Mouse (Mus musculus): ENCODE data around the gene Cdc14a.

Gene Cdc14a

GRCm38 (mm10) chr3:116277146-116277545 is 146.7 kb downstream of the Cdc14a start:
- DNase-seq (ENCODE audit: low read depth, low spot score), result no peak

GRCm38 (mm10) chr3:116271679-116272078 is 152.2 kb downstream of the Cdc14a start:
- no peak for DNase-seq (ENCODE audit: low read depth, low spot score)

- no peak for DNase-seq (ENCODE audit: low read depth, low spot score)
Measured at GRCm38 (mm10) chr3:116267036-116267654, 156.7 kb downstream of the Cdc14a start.

GRCm38 (mm10) chr3:116266360-116266759 is 157.5 kb downstream of the Cdc14a start:
- DNase-seq (ENCODE audit: low read depth, low spot score), result no peak

GRCm38 (mm10) chr3:116263977-116264376 is 159.9 kb downstream of the Cdc14a start:
- no peak for DNase-seq (ENCODE audit: low read depth, low spot score)

GRCm38 (mm10) chr3:116263061-116263460 is 160.8 kb downstream of the Cdc14a start:
- no peak for DNase-seq (ENCODE audit: low read depth, low spot score)

GRCm38 (mm10) chr3:116256104-116256503 is 167.7 kb downstream of the Cdc14a start:
- no peak for DNase-seq (ENCODE audit: low read depth, low spot score)

- no peak for DNase-seq (ENCODE audit: low read depth, low spot score)
Measured at GRCm38 (mm10) chr3:116253077-116253531, 170.7 kb downstream of the Cdc14a start, which contains the start of gene Gpr88. TSS of gene Gpr88 (minus strand) at chr3:116253503.

- no peak for DNase-seq (ENCODE audit: low read depth, low spot score)
Measured at GRCm38 (mm10) chr3:116252255-116253040, 171.4 kb downstream of the Cdc14a start.

GRCm38 (mm10) chr3:116251481-116252254 is 172.2 kb downstream of the Cdc14a start:
- no peak for DNase-seq (ENCODE audit: low read depth, low spot score)

- DNase-seq (ENCODE audit: low read depth, low spot score), result no peak
Measured at GRCm38 (mm10) chr3:116249026-116249425, 174.8 kb downstream of the Cdc14a start.

- DNase-seq (ENCODE audit: low read depth, low spot score), result no peak
Measured at GRCm38 (mm10) chr3:116244476-116244875, 179.4 kb downstream of the Cdc14a start.

GRCm38 (mm10) chr3:116242685-116243084 is 181.1 kb downstream of the Cdc14a start:
- DNase-seq (ENCODE audit: low read depth, low spot score), result no peak

- DNase-seq (ENCODE audit: low read depth, low spot score), result no peak
Measured at GRCm38 (mm10) chr3:116237527-116237926, 186.3 kb downstream of the Cdc14a start.

- no peak for DNase-seq (ENCODE audit: low read depth, low spot score)
Measured at GRCm38 (mm10) chr3:116236856-116237255, 187.0 kb downstream of the Cdc14a start.

GRCm38 (mm10) chr3:116233515-116233914 is 190.3 kb downstream of the Cdc14a start:
- DNase-seq (ENCODE audit: low read depth, low spot score), result no peak

- no peak for DNase-seq (ENCODE audit: low read depth, low spot score)
Measured at GRCm38 (mm10) chr3:116232763-116233162, 191.1 kb downstream of the Cdc14a start.

- no peak for DNase-seq (ENCODE audit: low read depth, low spot score)
Measured at GRCm38 (mm10) chr3:116229336-116229735, 194.5 kb downstream of the Cdc14a start.

GRCm38 (mm10) chr3:116228360-116229245 is 195.2 kb downstream of the Cdc14a start:
- no peak for DNase-seq (ENCODE audit: low read depth, low spot score)

- DNase-seq (ENCODE audit: low read depth, low spot score), result no peak
Measured at GRCm38 (mm10) chr3:116227383-116227782, 196.4 kb downstream of the Cdc14a start.

- DNase-seq (ENCODE audit: low read depth, low spot score), result no peak
Measured at GRCm38 (mm10) chr3:116226915-116227314, 196.9 kb downstream of the Cdc14a start.

Data from CD4-positive, CD25-positive, alpha-beta regulatory T cell, adult 2 months (primary cell).